Mouse (Mus musculus) stomach, postnatal 0 days (tissue): Measurements from ENCODE around the gene Prss48. TPM values are rescaled to one million over a fixed set of nuclear protein-coding genes. Genes with fewer than 3 reads are reported as not detected.

Experiments
- ATAC-seq: fragments of 200-750 bp; cut with Nextera tagmentation; 2 replicates; pipeline ENCODE4 v1.8.0; 2017; ENCODE audit not compliant: low FRiP score, low TSS enrichment
- DNase-seq: peaks from one replicate; pipeline ENCODE4 v3.0.0-alpha.2; 2016; ENCODE audit warnings: low spot score
- H3K27ac ChIP-seq: fragments of 300-500 bp; sonication (generic); replicated peaks from 2 replicates; pipeline ENCODE4 v1.5.1; 2014; ENCODE audit warnings: mild to moderate bottlenecking, control low read depth
- H3K27me3 ChIP-seq: fragments of 300-500 bp; sonication (generic); 2 replicates; pipeline ENCODE4 v1.6.1; 2014; ENCODE audit warnings: low read length; ENCODE audit not compliant: control insufficient read depth, insufficient read depth
- H3K36me3 ChIP-seq: fragments of 300-500 bp; sonication (generic); 2 replicates; pipeline ENCODE4 v1.6.1; 2014; ENCODE audit warnings: low read length, mixed read lengths; ENCODE audit not compliant: control insufficient read depth, insufficient read depth
- H3K4me1 ChIP-seq: fragments of 300-500 bp; sonication (generic); replicated peaks from 2 replicates; pipeline ENCODE4 v1.6.1; 2014; ENCODE audit warnings: antibody characterized with exemption; ENCODE audit not compliant: control insufficient read depth, insufficient read depth
- H3K4me2 ChIP-seq: fragments of 300-500 bp; sonication (generic); replicated peaks from 2 replicates; pipeline ENCODE4 v1.6.1; 2014; ENCODE audit warnings: low read depth, mild to moderate bottlenecking, control low read depth, moderate library complexity
- H3K4me3 ChIP-seq: fragments of 300-500 bp; sonication (generic); 2 replicates; pipeline ENCODE4 v1.5.1; 2014; ENCODE audit warnings: low read depth, low read length, control low read depth
- H3K9ac ChIP-seq: fragments of 300-500 bp; sonication (generic); 2 replicates; pipeline ENCODE4 v1.6.1; 2014; ENCODE audit warnings: mild to moderate bottlenecking, low read length, control low read depth, mixed read lengths
- H3K9me3 ChIP-seq: fragments of 300-500 bp; sonication (generic); 2 replicates; pipeline ENCODE4 v1.6.1; 2016; ENCODE audit warnings: low read length; ENCODE audit not compliant: control insufficient read depth
- CTCF ChIP-seq: IDR thresholded peaks from 2 replicates; pipeline ENCODE4 v1.5.1; 2016; ENCODE audit warnings: antibody characterized with exemption, low read depth, mild to moderate bottlenecking, moderate library complexity
- EP300 ChIP-seq: optimal IDR thresholded peaks from 2 replicates; pipeline ENCODE3; 2016; ENCODE audit warnings: antibody characterized with exemption
- WGBS: fragments of 180-500 bp; shearing (Covaris S2); extraction: QIAGEN DNeasy Blood & Tissue Kit; methylation state at CpG from one replicate; pipeline ENCODE4 v1.1.7; 2014; 5-methylcytosine and 5-hydroxymethylcytosine counted together
- polyA plus RNA-seq: library from polyadenylated mRNA; unstranded; fragments of >200 nt; fragmentation: Nextera tagmentation; extraction: Ambion mirVana; gene quantifications from 2 replicates; pipeline ENCODE4 v1.2.1, GENCODE M21; 2015

Gene Prss48
- polyA plus RNA-seq, 1 experiment from 2014 or later: not detected

DNA sequence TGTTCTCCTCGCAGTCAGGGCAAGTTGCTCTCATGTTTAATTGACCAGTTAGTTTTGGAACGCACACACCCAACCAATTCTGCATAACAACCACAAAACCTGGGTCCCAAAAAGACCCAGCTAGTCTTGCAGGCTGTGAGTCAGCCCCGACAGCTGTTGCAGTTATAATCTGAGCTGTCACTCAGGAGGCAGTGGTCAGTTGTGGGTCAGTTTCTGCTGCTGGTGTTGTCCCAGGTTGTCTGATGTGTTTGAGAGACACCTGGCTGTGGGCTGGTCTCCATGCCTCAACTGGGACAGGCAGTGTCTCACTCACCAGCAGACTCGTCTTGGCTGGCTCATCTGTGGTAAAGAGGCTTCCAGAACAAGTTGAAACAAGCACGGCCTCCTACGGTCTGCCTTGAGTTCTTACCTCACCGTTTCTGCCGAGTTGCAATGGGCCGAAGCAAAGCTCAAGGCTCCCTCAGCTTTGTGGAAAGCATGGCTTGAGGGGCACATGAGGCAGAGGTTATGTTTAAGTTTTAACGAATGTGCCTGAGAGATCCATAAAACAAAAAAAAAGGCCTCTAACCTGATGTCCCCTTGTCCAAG lies 49.5 kb downstream of the Prss48 start:
- Histone ChIP-seq H3K4me2 (no peak overlapping the region), H3K36me3 (no peaks in the 10 kb centered on the region), H3K4me1 (no peaks in the 10 kb centered on the region), H3K9ac (no peak overlapping the region), H3K27me3 (no peaks in the 10 kb centered on the region), H3K9me3 (no peaks in the 10 kb centered on the region), H3K27ac (no peak overlapping the region), H3K4me3 (no peak overlapping the region)
- TF ChIP-seq EP300 (no peak), CTCF (no peak)
- no peak for DNase-seq
- 67% methylated on average over 10 of the region's 10 CpGs for whole genome bisulfite sequencing
- ATAC-seq: no peak

- Histone ChIP-seq H3K9ac (no peak overlapping the region), H3K4me2 (no peak overlapping the region), H3K36me3 (no peaks in the 10 kb centered on the region), H3K4me1 (no peaks in the 10 kb centered on the region), H3K27me3 (no peaks in the 10 kb centered on the region), H3K27ac (no peak overlapping the region), H3K9me3 (no peaks in the 10 kb centered on the region), H3K4me3 (no peak overlapping the region)
- ATAC-seq (no peak), DNase-seq (no peak)
- TF ChIP-seq CTCF: no peak
- no peak for TF ChIP-seq EP300
- 85% methylated on average over 4 of the region's 4 CpGs for WGBS
Measured at GRCm38 (mm10) chr3:85950914-85951313, 51.4 kb downstream of the Prss48 start.

Other genes with a start within 250 kb of the Prss48 start
- gene Fam160a1, start 185.2 kb downstream of the Prss48 start, polyA plus RNA-seq: 8.9 and 9.4 TPM in 2 replicates
- gene Glt28d2, start 115.0 kb downstream of the Prss48 start, polyA plus RNA-seq: 6.5 and 6.9 TPM in 2 replicates
- gene Gm37240, start 115.0 kb downstream of the Prss48 start, polyA plus RNA-seq: 18.1 and 20.5 TPM in 2 replicates
- 23.0 and 23.7 TPM in 2 replicates for gene Sh3d19, start 31.4 kb downstream of the Prss48 start, polyA plus RNA-seq
- 1,183 and 1,198 TPM in 2 replicates for gene Rps3a1, start 140.2 kb upstream of the Prss48 start, polyA plus RNA-seq
- 2.6 and 2.9 TPM in 2 replicates for gene Lrba, start 222.2 kb upstream of the Prss48 start, polyA plus RNA-seq